Mouse (Mus musculus) cerebellum, adult 2 months (tissue): ENCODE measurements around the gene Ppp4r3b.

Experiments
- CTCF ChIP-seq: fragments of 200-500 bp; IDR thresholded peaks from 2 replicates; pipeline ENCODE4 v1.5.1; 2011; ENCODE audit warnings: low read depth, mild to moderate bottlenecking, control low read depth, low read length, moderate library complexity, borderline replicate concordance; ENCODE audit not compliant: insufficient read depth
- POLR2A ChIP-seq: fragments of 200-500 bp; IDR thresholded peaks from 2 replicates; pipeline ENCODE4 v1.6.1; 2011; ENCODE audit warnings: low read length, control low read depth, borderline replicate concordance; ENCODE audit not compliant: insufficient read depth

DNA sequence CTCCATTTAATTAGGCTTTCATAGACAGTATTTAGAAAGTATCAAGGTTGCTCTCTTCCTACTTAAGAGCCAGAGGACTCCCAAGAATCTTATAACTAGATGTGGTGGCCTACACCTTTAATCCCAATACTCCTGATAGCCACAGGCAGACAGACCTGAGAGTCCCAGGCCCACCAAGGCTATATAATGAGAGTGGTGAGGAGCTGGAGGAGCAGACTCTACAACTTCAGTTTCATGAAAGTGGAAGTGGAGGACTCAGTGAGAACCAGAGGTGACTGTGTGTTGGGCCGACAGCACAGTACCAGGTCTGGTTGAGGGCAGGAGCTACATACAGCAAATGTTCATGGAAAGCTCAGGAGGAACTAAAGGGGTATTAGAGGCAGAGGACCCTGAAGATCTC, 75.0 kb downstream of the Ppp4r3b start:
- TF ChIP-seq CTCF, result no peak
- no peak for TF ChIP-seq POLR2A
